Mouse (Mus musculus): Measurements from ENCODE around the gene Limk2.

- TF ChIP-seq POLR2A (IDR thresholded peaks at IDR 0.05; ENCODE audit: insufficient read length, low read depth) (no peak), E2F4 (IDR thresholded peaks at IDR 0.05; ENCODE audit: insufficient read depth) (no peak), POLR2AphosphoS2 (IDR thresholded peaks at IDR 0.05; ENCODE audit: insufficient read length, low read depth) (no peak), TCF12 (IDR thresholded peaks at IDR 0.05; ENCODE audit: insufficient read depth, poor library complexity, severe bottlenecking) (no peak), SRF (IDR thresholded peaks at IDR 0.05; ENCODE audit: control insufficient read depth, insufficient read length, low read depth) (no peak), MAX (IDR thresholded peaks at IDR 0.05; ENCODE audit: low read depth) (no peak), USF1 (IDR thresholded peaks at IDR 0.05; ENCODE audit: low read depth) (no peak), CEBPB (IDR thresholded peaks at IDR 0.05; ENCODE audit: insufficient read depth, poor library complexity, severe bottlenecking) (no peak), MYOD1 (IDR thresholded peaks at IDR 0.05; ENCODE audit: control insufficient read depth in 1 of 3, insufficient read length in 2 of 3, low read depth in 2 of 3) (no peak)
These were observed 12.9 kb downstream of the Limk2 start for GRCm38 (mm10) chr11:3396091-3396490.

All from myocyte (in vitro differentiated cells).